Mouse (Mus musculus): Measurements from ENCODE around the gene Ccdc175. TPM values are rescaled to one million over a fixed set of nuclear protein-coding genes. Genes with fewer than 3 reads are reported as not detected.

Gene Ccdc175
- polyA plus RNA-seq, 2 experiments, result not detected

GRCm38 (mm10) chr12:72082370-72082769 lies 102.5 kb downstream of the Ccdc175 start:
- Histone ChIP-seq H3K4me1 (replicated peaks; ENCODE audit: control insufficient read depth in 2 of 2, insufficient read depth in 2 of 2, low read length in 1 of 2) (peaks cover 0 to 3% of the 10 kb centered on the region in 2 experiments; a peak in 3 of 4 replicates), H3K36me3 (replicated peaks; ENCODE audit: control insufficient read depth, insufficient read depth, low read depth) (no peaks in the 10 kb centered on the region), H3K27me3 (ENCODE audit: control insufficient read depth, insufficient read depth, low read length) (peaks cover 9% of the 10 kb centered on the region; the same call in 1 of the 2 replicates), H3K9me3 (ENCODE audit: control insufficient read depth, low read length) (no peaks in the 10 kb centered on the region), H3K27ac (no peak overlapping the region), H3K4me2 (ENCODE audit: low read depth) (peak overlapping the region; percentile 17; the same call in 1 of the 2 replicates), H3K9ac (replicated peaks) (no peak overlapping the region), H3K4me3 (ENCODE audit: insufficient read depth in 1 of 2, low read depth in 2 of 2, low read length in 2 of 2) (no peak overlapping the region)
- no peak for DNase-seq (ENCODE audit: low read depth in 3 of 3, low spot score in 3 of 3)
- no peak for ATAC-seq (ENCODE audit: insufficient read depth)
- TF ChIP-seq CTCF (IDR thresholded peaks at IDR 0.05; ENCODE audit: low read depth) (no peak), EP300 (IDR thresholded peaks at IDR 0.05; ENCODE audit: low read depth) (no peak)
- whole genome bisulfite sequencing (ENCODE audit: insufficient replicate concordance), result 22% methylated on average over 18 of the region's 18 CpGs

- ATAC-seq (ENCODE audit: insufficient read depth) (no peak), DNase-seq (ENCODE audit: low read depth in 3 of 3, low spot score in 3 of 3) (no peak)
- H3K27me3 ChIP-seq (ENCODE audit: control insufficient read depth, insufficient read depth, low read length), result peaks cover 9% of the 10 kb centered on the region; the same call in 1 of the 2 replicates
- H3K9ac ChIP-seq (replicated peaks), result no peak overlapping the region
- H3K4me2 ChIP-seq (ENCODE audit: low read depth), result no peak overlapping the region
- H3K4me3 ChIP-seq (ENCODE audit: insufficient read depth in 1 of 2, low read depth in 2 of 2, low read length in 2 of 2), result no peak overlapping the region
- TF ChIP-seq EP300 (IDR thresholded peaks at IDR 0.05; ENCODE audit: low read depth) (no peak), CTCF (IDR thresholded peaks at IDR 0.05; ENCODE audit: low read depth) (no peak)
- no peak overlapping the region for H3K27ac ChIP-seq
- 40% methylated on average over 3 of the region's 3 CpGs for WGBS (ENCODE audit: insufficient replicate concordance)
- H3K36me3 ChIP-seq (replicated peaks; ENCODE audit: control insufficient read depth, insufficient read depth, low read depth), result no peaks in the 10 kb centered on the region
- no peaks in the 10 kb centered on the region for H3K9me3 ChIP-seq (ENCODE audit: control insufficient read depth, low read length)
- peaks cover 0 to 3% of the 10 kb centered on the region in 2 experiments; a peak in 2 of 4 replicates for H3K4me1 ChIP-seq (replicated peaks; ENCODE audit: control insufficient read depth in 2 of 2, insufficient read depth in 2 of 2, low read length in 1 of 2)
These were observed 102.9 kb downstream of the Ccdc175 start for GRCm38 (mm10) chr12:72081961-72082360.

GRCm38 (mm10) chr12:72078248-72078647 lies 106.6 kb downstream of the Ccdc175 start:
- WGBS (ENCODE audit: insufficient replicate concordance), result 63% methylated on average over 3 of the region's 3 CpGs
- no peak overlapping the region for H3K4me2 ChIP-seq (ENCODE audit: low read depth)
- H3K4me3 ChIP-seq (ENCODE audit: insufficient read depth in 1 of 2, low read depth in 2 of 2, low read length in 2 of 2), result no peak overlapping the region
- no peak overlapping the region for H3K9ac ChIP-seq (replicated peaks)
- no peaks in the 10 kb centered on the region for H3K4me1 ChIP-seq (replicated peaks; ENCODE audit: control insufficient read depth in 2 of 2, insufficient read depth in 2 of 2, low read length in 1 of 2)
- TF ChIP-seq CTCF (IDR thresholded peaks at IDR 0.05; ENCODE audit: low read depth) (no peak), EP300 (IDR thresholded peaks at IDR 0.05; ENCODE audit: low read depth) (no peak)
- no peaks in the 10 kb centered on the region for H3K36me3 ChIP-seq (replicated peaks; ENCODE audit: control insufficient read depth, insufficient read depth, low read depth)
- ATAC-seq (ENCODE audit: insufficient read depth) (no peak), DNase-seq (ENCODE audit: low read depth in 3 of 3, low spot score in 3 of 3) (no peak)
- no peaks in the 10 kb centered on the region for H3K9me3 ChIP-seq (ENCODE audit: control insufficient read depth, low read length)
- no peak overlapping the region for H3K27ac ChIP-seq
- no peaks in the 10 kb centered on the region for H3K27me3 ChIP-seq (ENCODE audit: control insufficient read depth, insufficient read depth, low read length)

- 1% methylated on average over 94 of the region's 94 CpGs for WGBS (ENCODE audit: insufficient replicate concordance)
- peak within 1 kb of the TSS; percentile 50 to 55 for H3K4me3 ChIP-seq (ENCODE audit: insufficient read depth in 1 of 2, low read depth in 2 of 2, low read length in 2 of 2)
- ATAC-seq (ENCODE audit: insufficient read depth) (peak; percentile 39; the same call in 1 of the 2 replicates), DNase-seq (ENCODE audit: low read depth in 3 of 3, low spot score in 3 of 3) (no peak)
- H3K4me1 ChIP-seq (replicated peaks; ENCODE audit: control insufficient read depth in 2 of 2, insufficient read depth in 2 of 2, low read length in 1 of 2), result no peaks in the 10 kb centered on the region
- no peak within 1 kb of the TSS for H3K27ac ChIP-seq
- H3K36me3 ChIP-seq (replicated peaks; ENCODE audit: control insufficient read depth, insufficient read depth, low read depth), result no peaks in the 10 kb centered on the region
- no peak within 1 kb of the TSS for H3K9ac ChIP-seq (replicated peaks)
- peaks cover 29% of the 10 kb centered on the region for H3K27me3 ChIP-seq (ENCODE audit: control insufficient read depth, insufficient read depth, low read length)
- no peaks in the 10 kb centered on the region for H3K9me3 ChIP-seq (ENCODE audit: control insufficient read depth, low read length)
- no peak for TF ChIP-seq EP300 (IDR thresholded peaks at IDR 0.05; ENCODE audit: low read depth)
- peak; percentile 65 for TF ChIP-seq CTCF (IDR thresholded peaks at IDR 0.05; ENCODE audit: low read depth)
- H3K4me2 ChIP-seq (ENCODE audit: low read depth), result peak within 1 kb of the TSS; percentile 76
These were observed 114.2 kb downstream of the Ccdc175 start, which contains the start of gene Gpr135 for GRCm38 (mm10) chr12:72070327-72071269. TSS of gene Gpr135 (minus strand) at chr12:72071125.
